Mouse (Mus musculus) erythroid progenitor cell, adult 5-6 weeks (primary cell): Measurements from ENCODE around the gene Hlx. TPM values are rescaled to one million over a fixed set of nuclear protein-coding genes. Genes with fewer than 3 reads are reported as not detected.

Source experiments
- ATAC-seq: replicated peaks from 2 replicates; pipeline ENCODE4 v1.8.0; 2016; ENCODE audit warnings: moderate number of reproducible peaks, mild to moderate bottlenecking, moderate TSS enrichment, inconsistent platforms; ENCODE audit not compliant: poor library complexity, low FRiP score, severe bottlenecking
- total RNA-seq, 2 experiments: library from RNA; stranded (forward) in 1 of 2; stranded (reverse) in 1 of 2; fragments of 150-400 nt in 1 of 2; fragments of 186-747, 209-891 nt in 1 of 2; gene quantifications; 2 replicates each; pipeline versions ENCODE4 v1.2.3 to v1.2.4; 2015 to 2017; ENCODE audit warnings: low replicate concordance in 2 of 2

Gene Hlx
- total RNA-seq, 2 experiments from 2014 or later = 3.8 to 7.3 TPM

- ATAC-seq = no peak
These were observed 13.9 kb downstream of the Hlx start for GRCm38 (mm10) chr1:184718261-184719120.

DNA sequence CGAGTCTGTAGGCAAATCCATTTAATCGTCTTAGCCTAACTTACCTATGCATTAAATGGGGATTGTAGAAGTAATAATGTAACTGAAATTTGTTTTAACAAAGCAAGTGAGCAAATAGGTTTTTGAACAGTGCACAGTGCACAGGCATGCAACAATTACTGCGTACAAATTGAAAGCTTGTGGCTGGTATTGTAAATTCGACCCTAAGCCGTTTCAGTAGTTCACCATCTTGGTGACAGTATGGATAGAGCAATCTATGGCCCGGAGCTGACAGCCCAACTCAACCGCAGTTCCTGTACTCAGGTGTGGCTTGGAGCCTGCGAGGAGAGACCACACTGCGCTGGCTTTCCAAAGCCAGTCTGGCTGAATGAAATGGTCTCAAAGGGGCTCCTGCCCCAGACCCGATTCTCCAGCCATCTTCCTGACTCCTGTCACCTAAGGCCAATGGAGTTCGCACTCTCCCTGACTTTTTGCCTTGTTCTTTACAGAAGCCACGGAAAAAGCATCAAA is 14.7 kb downstream of the Hlx start:
- ATAC-seq = no peak

GRCm38 (mm10) chr1:184717016-184717568 is 15.3 kb downstream of the Hlx start:
- ATAC-seq = no peak

DNA sequence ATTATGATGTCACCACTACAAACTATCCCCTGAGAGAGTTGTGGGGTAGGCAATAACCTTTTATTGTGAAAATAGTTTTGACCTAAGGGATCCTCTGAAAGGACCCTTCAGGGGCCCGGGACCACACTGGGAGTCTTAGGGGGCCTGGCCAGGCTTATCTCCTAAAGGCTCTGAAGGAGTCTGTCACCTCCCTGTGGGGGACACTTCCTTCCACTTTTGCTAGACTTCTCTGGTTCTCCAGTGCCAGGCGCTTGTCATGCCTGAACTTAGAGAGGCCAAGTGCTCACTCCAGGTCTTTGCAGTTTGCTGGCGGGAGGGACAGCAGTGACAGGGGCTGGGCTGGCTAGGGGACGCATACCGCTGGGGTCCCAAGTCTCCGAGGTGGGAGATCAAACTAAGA is 16.3 kb downstream of the Hlx start:
- no peak for ATAC-seq

- ATAC-seq = no peak
These were observed 16.7 kb downstream of the Hlx start for GRCm38 (mm10) chr1:184715693-184716092.

DNA sequence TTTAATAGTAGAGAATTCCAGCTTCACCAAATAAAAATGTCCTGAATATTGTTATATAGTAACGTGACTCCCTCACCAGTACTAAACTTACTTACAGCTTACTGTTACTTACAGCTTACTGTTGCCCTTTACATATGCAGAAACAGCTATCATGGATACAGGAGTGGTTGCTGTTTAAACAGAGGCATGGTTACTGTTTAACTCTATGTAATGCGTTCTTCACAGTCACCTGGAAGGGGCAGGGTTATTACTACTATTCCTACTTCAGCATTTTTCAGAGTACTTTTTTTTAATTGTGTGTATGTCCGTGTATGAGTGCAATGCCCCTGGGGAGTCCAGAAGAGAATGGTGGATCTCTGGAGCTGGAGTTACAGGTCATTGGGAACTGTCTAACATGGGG is 17.9 kb downstream of the Hlx start:
- ATAC-seq = no peak

DNA sequence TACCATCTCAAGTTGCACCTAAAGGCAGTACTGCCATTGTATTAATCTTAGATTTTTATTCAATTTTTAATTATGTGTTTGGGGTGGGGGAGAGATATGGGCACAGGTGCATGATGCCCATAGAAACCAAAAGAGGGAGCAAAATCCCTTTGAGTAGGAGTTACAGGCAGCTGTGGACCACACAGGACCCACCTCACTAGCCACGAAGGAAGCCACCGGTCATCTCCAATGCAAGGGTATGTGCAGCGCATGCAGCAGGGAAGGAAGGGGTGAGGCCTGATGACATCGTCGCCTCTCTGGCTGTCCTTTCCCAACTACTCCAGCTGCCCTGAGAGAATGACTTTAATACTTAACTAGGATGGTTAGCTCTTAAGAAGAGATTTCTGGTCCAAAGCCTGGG is 18.7 kb downstream of the Hlx start:
- ATAC-seq = no peak

GRCm38 (mm10) chr1:184707532-184708248 is 24.7 kb downstream of the Hlx start:
- no peak for ATAC-seq

DNA sequence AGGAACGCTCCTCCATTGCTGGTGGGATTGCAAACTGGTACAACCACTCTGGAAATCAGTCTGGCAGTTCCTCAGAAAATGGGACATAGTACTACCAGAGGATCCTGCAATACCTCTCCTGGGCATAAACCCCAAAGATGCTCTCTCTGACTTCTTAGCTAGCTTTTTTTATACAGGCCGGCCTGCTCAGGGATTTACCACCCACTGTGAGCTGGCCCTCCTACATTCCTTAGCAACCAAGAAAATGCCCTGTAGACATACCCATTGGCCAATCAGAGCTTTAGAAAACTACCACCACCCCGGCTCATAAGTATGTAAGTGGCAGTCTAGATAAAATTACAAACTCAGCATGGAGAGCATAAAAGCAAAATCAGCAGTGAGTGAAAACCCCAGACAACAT is 27.5 kb downstream of the Hlx start:
- no peak for ATAC-seq

- ATAC-seq = peak; percentile 59; the same call in 1 of the 2 replicates
These were observed 33.1 kb downstream of the Hlx start for GRCm38 (mm10) chr1:184699295-184699694.

DNA sequence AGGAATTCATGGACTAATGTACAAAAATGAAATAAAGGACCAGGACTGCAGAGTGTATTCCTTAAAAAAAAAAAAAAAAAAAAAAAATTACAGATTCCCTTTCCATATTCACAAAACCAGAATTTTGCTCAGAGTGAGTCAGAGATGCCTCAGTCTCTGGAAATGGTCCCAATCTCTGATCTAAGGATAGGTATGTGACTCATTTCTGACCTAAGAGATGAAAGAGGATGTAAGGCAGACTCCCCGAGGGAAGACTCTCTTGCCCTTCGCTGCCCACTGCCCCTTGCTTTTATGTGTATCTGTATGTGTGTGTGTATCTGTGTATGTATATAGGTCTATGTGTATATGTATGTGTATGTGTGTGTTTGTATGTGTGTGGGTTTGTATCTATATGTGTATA is 37.0 kb downstream of the Hlx start:
- ATAC-seq = no peak

GRCm38 (mm10) chr1:184692204-184692904 is 40.1 kb downstream of the Hlx start:
- no peak for ATAC-seq

DNA sequence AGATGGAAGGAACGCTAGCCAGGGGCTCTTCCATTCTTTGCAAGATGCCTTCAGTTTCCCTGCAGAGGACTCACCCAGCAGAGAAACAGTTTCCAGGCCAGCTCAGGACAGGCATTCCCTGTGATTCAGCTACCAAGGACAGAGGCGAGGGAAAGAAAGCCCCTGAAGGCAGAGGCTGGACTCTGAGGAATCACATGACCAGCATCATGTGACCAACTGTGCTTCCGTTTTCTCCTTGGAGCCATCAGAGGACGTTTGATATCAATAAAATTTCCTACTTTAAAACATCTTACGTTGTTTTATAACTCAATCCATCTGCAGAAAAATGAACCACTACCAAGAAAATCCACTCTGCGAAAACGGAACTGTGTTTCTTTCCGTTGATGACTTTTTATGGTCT is 41.2 kb downstream of the Hlx start:
- ATAC-seq = no peak

DNA sequence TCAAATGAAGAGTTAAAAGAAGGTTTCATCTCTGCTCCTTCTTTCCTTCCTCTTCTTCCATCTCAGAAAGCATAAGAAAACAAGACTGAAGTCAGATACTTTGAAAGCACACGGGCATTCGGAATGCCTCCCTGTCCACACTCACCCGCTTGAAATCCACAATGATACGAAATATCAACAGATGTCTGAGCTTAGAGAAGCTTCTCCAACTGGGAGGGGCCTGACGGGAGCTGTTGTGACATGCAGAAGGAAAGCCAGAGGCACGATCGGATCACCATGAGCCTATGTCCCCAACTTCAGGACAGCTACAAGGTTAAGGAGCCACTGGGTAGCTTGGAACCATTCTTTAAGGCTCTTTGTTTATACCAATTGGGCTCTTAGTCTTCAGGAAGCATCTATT is 44.4 kb downstream of the Hlx start:
- no peak for ATAC-seq

DNA sequence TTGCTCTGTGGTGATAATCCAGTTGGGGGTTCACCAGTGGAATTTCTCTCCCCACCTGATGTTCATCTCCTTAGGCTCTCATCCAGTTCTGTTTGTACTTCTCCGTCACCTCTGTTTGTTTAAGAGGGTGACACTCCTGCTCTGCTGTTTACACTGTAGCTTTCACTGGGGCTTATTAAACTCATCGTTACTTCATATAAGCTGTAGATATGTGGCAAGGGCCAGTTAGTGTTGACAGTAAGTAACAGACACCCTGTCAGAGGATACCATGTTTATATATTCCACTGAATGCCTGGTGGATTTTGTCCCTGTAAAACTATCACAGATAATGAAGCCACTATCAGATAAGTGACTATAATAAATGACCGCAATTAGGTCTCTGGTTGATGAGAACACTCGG is 44.9 kb downstream of the Hlx start:
- no peak for ATAC-seq

- ATAC-seq = no peak
These were observed 48.9 kb downstream of the Hlx start for GRCm38 (mm10) chr1:184683541-184683940.

DNA sequence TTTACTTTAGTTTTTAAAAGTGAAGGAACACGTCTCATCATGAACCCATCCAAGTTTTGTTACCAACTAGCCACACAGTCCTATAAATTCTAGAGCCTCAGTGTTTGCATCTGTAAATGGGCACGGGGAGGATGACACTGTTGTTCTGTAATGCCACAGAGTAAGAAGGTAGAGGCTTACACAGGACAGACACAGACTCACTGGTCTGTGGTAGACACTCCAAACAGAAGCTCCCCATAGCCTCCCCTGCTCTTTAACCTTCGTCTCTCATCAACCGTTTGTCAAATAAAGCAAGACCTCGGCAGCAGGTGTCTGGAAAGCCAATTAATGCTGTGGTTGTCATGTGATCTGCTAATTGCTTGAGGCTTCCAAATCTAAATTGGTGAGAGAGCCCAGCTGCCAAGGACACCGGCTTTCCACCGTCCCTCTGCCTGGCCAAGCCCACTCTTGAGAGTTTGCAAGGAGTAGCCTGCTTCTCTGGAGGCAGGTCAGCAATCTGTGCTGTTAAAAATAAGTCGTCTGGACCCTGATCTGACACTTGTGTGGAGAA is 52.9 kb downstream of the Hlx start:
- no peak for ATAC-seq

DNA sequence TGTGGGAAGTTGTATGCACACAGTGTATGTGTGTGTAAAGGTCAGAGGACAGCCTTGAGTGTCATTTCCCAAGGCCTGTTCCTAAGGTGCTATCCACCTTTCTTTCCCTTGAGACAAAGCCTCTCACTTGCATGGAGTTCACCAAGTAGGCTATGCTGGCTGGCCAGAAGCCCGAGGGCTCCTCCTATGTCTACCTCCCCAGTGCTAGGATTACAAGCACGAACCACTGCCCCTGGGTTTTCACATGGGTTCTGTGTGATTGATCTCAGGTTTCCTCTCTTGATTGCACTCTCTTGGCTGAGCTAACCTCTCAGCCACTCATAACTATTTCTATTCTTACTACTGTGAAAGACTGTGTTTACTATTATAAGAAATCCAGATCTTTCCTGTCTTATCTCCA is 54.8 kb downstream of the Hlx start:
- no peak for ATAC-seq
